Mouse (Mus musculus): Measurements from ENCODE around the gene Id1. TPM values are rescaled to one million over a fixed set of nuclear protein-coding genes. Genes with fewer than 3 reads are reported as not detected.

The Id1 gene
- polyA plus RNA-seq, 1 experiment from 2014 or later = 109 TPM

DNA sequence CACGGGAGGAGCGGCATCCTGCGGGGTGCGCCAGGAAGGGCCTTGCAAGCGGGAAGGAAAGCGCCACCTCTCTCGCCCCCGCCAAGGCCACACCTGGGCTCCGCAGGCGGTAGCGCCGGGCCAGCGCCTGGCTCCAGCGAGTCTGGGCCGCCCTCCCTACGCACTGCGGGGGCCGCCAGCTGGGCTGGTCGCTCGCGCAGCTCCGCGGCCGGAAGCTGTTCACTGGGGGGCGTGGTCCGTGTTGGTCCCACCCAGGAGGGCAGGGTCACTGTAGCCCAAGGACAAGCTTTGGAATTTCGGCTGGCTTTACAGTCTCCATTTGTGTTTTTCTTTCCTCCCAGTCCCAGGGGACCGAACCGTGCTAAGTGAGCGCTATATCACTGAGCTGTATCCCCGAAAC, 28.4 kb upstream of the Id1 start:
- peak; percentile 93 for ATAC-seq (replicated peaks; ENCODE audit: low FRiP score, low TSS enrichment, low read depth)
- H3K27ac ChIP-seq (ENCODE audit: low read depth) = peak overlapping the region; percentile 92
- peak overlapping the region; percentile 44 for H3K9ac ChIP-seq (ENCODE audit: low read length)
- H3K27me3 ChIP-seq (replicated peaks; ENCODE audit: control insufficient read depth, insufficient read depth, low read length) = no peaks in the 10 kb centered on the region
- no peaks in the 10 kb centered on the region for H3K9me3 ChIP-seq (ENCODE audit: control insufficient read depth, low read length)
- H3K36me3 ChIP-seq (ENCODE audit: control insufficient read depth, insufficient read depth, low read length) = peaks cover 34% of the 10 kb centered on the region
- 7% methylated on average over 28 of the region's 31 CpGs for WGBS
- peak; percentile 92 for DNase-seq (ENCODE audit: low spot score)
- H3K4me1 ChIP-seq (replicated peaks; ENCODE audit: control insufficient read depth, insufficient read depth, low read length) = peaks cover 23% of the 10 kb centered on the region
- H3K4me2 ChIP-seq (ENCODE audit: low read length) = peak overlapping the region; percentile 55
- H3K4me3 ChIP-seq (ENCODE audit: low read depth, low read length) = peak overlapping the region; percentile 30

DNA sequence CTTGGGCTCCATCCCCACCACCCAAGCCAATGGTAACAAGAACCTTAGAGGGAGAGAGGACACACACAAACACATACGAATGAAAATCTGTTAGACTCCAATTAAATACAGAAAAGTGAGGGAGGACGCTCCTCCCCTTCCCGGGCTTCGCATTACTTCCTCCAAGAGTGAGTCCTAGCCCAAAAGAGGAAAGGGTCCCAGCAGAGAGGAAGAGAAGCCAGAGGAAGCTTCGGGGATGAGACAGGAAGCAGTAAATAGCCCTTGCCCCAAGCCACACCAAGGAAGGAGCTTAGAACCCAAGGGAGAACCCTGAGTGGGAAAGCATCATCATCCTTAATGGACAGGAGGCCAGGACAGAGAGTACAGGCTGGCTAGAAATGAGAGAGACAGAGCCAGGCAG, 27.0 kb upstream of the Id1 start:
- Histone ChIP-seq H3K9ac (ENCODE audit: low read length) (no peak overlapping the region), H3K9me3 (ENCODE audit: control insufficient read depth, low read length) (no peaks in the 10 kb centered on the region), H3K4me3 (ENCODE audit: low read depth, low read length) (no peak overlapping the region), H3K4me2 (ENCODE audit: low read length) (no peak overlapping the region), H3K36me3 (ENCODE audit: control insufficient read depth, insufficient read depth, low read length) (peaks cover 20% of the 10 kb centered on the region), H3K4me1 (replicated peaks; ENCODE audit: control insufficient read depth, insufficient read depth, low read length) (peaks cover 23% of the 10 kb centered on the region), H3K27me3 (replicated peaks; ENCODE audit: control insufficient read depth, insufficient read depth, low read length) (no peaks in the 10 kb centered on the region), H3K27ac (ENCODE audit: low read depth) (no peak overlapping the region)
- DNase-seq (ENCODE audit: low spot score) = no peak
- WGBS = 92% methylated on average over 5 of the region's 5 CpGs
- ATAC-seq (replicated peaks; ENCODE audit: low FRiP score, low TSS enrichment, low read depth) = no peak

DNA sequence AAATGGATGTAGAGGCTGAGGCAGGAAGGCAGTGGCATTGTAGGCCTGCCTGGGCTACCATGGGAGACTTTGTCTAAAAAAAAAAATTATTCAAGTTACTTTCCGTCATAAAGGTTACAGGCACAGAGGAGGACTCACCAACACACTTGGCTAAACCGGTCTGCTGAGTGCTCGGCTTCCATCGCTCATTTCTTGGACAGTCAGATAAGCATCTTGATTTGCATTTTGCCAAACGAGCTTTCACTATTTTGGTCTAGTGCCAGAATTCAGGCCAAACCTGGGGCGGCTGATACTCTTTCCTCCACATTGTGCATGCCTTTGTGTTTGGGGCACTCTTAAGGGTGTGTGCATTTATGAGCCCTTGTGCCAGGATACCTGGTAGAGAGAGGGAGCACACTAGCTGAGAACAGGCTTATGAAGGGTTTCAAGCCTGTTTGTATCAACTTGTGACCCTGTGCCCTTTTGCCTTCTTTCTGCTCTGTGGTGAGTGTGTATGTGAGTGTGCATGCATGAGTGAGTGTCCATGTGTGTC, 19.7 kb upstream of the Id1 start:
- DNase-seq (ENCODE audit: low spot score) (no peak), ATAC-seq (replicated peaks; ENCODE audit: low FRiP score, low TSS enrichment, low read depth) (no peak)
- Histone ChIP-seq H3K4me1 (replicated peaks; ENCODE audit: control insufficient read depth, insufficient read depth, low read length) (0 out of 2 replicates have a peak, but pooled peaks cover 8% of the 10 kb centered on the region), H3K9ac (ENCODE audit: low read length) (no peak overlapping the region), H3K36me3 (ENCODE audit: control insufficient read depth, insufficient read depth, low read length) (no peaks in the 10 kb centered on the region), H3K9me3 (ENCODE audit: control insufficient read depth, low read length) (no peaks in the 10 kb centered on the region), H3K27me3 (replicated peaks; ENCODE audit: control insufficient read depth, insufficient read depth, low read length) (no peaks in the 10 kb centered on the region), H3K4me3 (ENCODE audit: low read depth, low read length) (no peak overlapping the region), H3K27ac (ENCODE audit: low read depth) (no peak overlapping the region), H3K4me2 (ENCODE audit: low read length) (no peak overlapping the region)
- WGBS = 72% methylated on average over 6 of the region's 6 CpGs

DNA sequence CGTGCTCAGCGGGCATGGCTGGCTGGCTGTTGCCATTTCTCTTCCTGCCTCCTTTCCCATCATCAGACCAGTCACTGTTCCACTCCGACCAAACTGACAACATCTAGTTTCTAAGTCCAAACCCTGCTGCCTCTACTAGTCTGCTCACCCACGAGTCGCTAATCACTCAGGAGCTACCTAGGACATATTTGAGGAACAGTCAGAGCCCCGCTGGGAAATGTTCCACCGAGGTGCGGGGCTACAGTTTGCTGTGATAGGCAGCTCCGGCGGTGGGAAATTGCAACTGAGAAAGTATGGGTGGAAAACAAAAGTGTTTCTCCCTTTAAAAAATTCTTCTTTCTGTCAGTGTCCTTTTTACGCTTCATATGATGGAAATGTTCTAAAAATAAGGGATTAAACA, 18.4 kb upstream of the Id1 start:
- H3K36me3 ChIP-seq (ENCODE audit: control insufficient read depth, insufficient read depth, low read length) = no peaks in the 10 kb centered on the region
- ATAC-seq (replicated peaks; ENCODE audit: low FRiP score, low TSS enrichment, low read depth) (no peak), DNase-seq (ENCODE audit: low spot score) (no peak)
- no peaks in the 10 kb centered on the region for H3K27me3 ChIP-seq (replicated peaks; ENCODE audit: control insufficient read depth, insufficient read depth, low read length)
- H3K9ac ChIP-seq (ENCODE audit: low read length) = no peak overlapping the region
- H3K9me3 ChIP-seq (ENCODE audit: control insufficient read depth, low read length) = no peaks in the 10 kb centered on the region
- no peak overlapping the region for H3K4me2 ChIP-seq (ENCODE audit: low read length)
- no peak overlapping the region for H3K27ac ChIP-seq (ENCODE audit: low read depth)
- WGBS = 63% methylated on average over 11 of the region's 11 CpGs
- H3K4me1 ChIP-seq (replicated peaks; ENCODE audit: control insufficient read depth, insufficient read depth, low read length) = 0 out of 2 replicates have a peak, but pooled peaks cover 8% of the 10 kb centered on the region
- H3K4me3 ChIP-seq (ENCODE audit: low read depth, low read length) = no peak overlapping the region

DNA sequence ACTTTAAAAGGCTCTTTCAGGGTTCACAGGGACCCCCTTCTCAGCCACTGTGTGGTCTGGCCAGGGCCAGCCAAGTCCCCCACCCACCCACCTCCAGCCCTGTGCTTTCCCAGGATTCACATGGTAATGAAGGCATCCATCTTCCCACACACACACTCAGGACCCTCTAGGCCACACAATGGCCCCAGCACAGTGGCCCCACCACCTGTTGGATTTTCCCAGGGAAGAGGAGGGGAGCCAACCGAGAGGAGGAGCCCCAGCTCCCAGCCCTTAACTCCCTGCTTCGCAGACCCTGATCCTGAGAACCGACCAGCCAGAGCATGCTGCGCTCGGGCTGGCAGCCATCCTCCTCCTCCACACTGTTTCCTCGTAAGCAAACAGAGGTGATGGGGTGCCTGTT, 18.0 kb upstream of the Id1 start:
- 0 out of 2 replicates have a peak, but pooled peaks cover 8% of the 10 kb centered on the region for H3K4me1 ChIP-seq (replicated peaks; ENCODE audit: control insufficient read depth, insufficient read depth, low read length)
- ATAC-seq (replicated peaks; ENCODE audit: low FRiP score, low TSS enrichment, low read depth) (no peak; the same call in 1 of the 2 replicates), DNase-seq (ENCODE audit: low spot score) (no peak)
- H3K4me2 ChIP-seq (ENCODE audit: low read length) = no peak overlapping the region
- H3K27ac ChIP-seq (ENCODE audit: low read depth) = no peak overlapping the region
- no peak overlapping the region for H3K4me3 ChIP-seq (ENCODE audit: low read depth, low read length)
- H3K9ac ChIP-seq (ENCODE audit: low read length) = no peak overlapping the region
- WGBS = 36% methylated on average over 6 of the region's 6 CpGs
- H3K9me3 ChIP-seq (ENCODE audit: control insufficient read depth, low read length) = no peaks in the 10 kb centered on the region
- no peaks in the 10 kb centered on the region for H3K36me3 ChIP-seq (ENCODE audit: control insufficient read depth, insufficient read depth, low read length)
- H3K27me3 ChIP-seq (replicated peaks; ENCODE audit: control insufficient read depth, insufficient read depth, low read length) = no peaks in the 10 kb centered on the region

DNA sequence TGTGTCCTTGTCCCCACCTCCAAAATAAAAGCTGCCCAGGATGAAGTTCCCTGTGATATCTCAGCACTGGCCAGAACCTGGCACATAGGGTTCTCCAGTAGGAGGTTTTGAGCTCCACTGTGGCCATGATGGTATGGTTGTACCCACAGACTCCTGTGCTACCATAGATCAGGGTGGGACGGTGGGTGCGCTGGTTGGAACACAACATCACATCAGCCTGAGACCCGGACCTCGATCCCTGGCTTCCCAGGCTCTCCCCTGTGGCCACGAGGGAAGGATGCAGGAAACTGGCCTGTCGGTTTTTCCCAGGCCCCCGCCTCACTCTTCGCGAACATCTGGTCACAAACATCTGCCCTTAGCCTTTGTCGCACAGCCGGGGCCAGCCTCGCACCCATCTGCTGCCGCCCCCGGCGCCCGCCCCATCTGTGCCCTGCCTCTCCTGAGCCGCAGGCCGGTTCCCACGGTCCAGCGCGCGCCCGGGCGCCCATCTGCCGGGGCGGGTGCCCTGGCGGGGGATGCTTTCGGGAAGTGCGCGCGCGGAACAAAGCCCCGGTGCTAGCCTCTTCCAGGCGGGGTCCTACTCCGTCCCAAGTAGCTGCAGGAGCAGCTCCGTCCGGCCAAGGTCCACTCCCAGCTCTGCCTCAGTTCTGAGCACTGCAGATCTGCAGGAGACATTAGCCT, 12.3 kb upstream of the Id1 start:
- Histone ChIP-seq H3K9me3 (ENCODE audit: control insufficient read depth, low read length) (no peaks in the 10 kb centered on the region), H3K36me3 (ENCODE audit: control insufficient read depth, insufficient read depth, low read length) (no peaks in the 10 kb centered on the region), H3K9ac (ENCODE audit: low read length) (peak overlapping the region; percentile 58), H3K4me3 (ENCODE audit: low read depth, low read length) (peak overlapping the region; percentile 33), H3K4me1 (replicated peaks; ENCODE audit: control insufficient read depth, insufficient read depth, low read length) (peaks cover 17% of the 10 kb centered on the region), H3K27me3 (replicated peaks; ENCODE audit: control insufficient read depth, insufficient read depth, low read length) (no peaks in the 10 kb centered on the region), H3K27ac (ENCODE audit: low read depth) (no peak overlapping the region), H3K4me2 (ENCODE audit: low read length) (peak overlapping the region; percentile 73)
- ATAC-seq (replicated peaks; ENCODE audit: low FRiP score, low TSS enrichment, low read depth) (peak; percentile 49), DNase-seq (ENCODE audit: low spot score) (peak; percentile 65)
- 3% methylated on average over 37 of the region's 37 CpGs for WGBS

DNA sequence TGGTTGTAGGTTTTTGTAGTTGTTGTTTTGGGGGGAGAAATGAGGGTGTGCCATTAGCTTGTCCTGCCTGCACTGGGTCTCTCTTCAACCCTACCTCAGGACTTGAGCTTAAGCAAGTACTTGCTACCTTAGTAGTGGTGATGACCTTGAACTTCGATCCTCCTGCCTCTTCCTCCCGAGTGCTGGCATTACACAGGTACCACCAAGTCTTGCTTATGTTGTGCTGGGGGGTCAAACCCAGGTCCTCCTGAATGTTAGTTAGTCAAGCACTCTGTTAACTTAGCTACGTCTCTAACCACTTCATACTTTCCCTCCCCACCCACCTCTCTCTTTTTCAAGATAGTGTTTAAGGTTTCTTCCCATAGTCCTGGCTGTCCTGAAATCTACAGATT, 11.7 kb upstream of the Id1 start:
- Histone ChIP-seq H3K4me2 (ENCODE audit: low read length) (peak overlapping the region; percentile 73), H3K4me3 (ENCODE audit: low read depth, low read length) (peak overlapping the region; percentile 33; the same call in 1 of the 2 replicates), H3K27me3 (replicated peaks; ENCODE audit: control insufficient read depth, insufficient read depth, low read length) (no peaks in the 10 kb centered on the region), H3K9me3 (ENCODE audit: control insufficient read depth, low read length) (no peaks in the 10 kb centered on the region), H3K4me1 (replicated peaks; ENCODE audit: control insufficient read depth, insufficient read depth, low read length) (peaks cover 22% of the 10 kb centered on the region), H3K27ac (ENCODE audit: low read depth) (no peak overlapping the region), H3K9ac (ENCODE audit: low read length) (peak overlapping the region; percentile 58), H3K36me3 (ENCODE audit: control insufficient read depth, insufficient read depth, low read length) (no peaks in the 10 kb centered on the region)
- DNase-seq (ENCODE audit: low spot score) = no peak
- WGBS = 57% methylated on average over 3 of the region's 3 CpGs
- no peak for ATAC-seq (replicated peaks; ENCODE audit: low FRiP score, low TSS enrichment, low read depth)

DNA sequence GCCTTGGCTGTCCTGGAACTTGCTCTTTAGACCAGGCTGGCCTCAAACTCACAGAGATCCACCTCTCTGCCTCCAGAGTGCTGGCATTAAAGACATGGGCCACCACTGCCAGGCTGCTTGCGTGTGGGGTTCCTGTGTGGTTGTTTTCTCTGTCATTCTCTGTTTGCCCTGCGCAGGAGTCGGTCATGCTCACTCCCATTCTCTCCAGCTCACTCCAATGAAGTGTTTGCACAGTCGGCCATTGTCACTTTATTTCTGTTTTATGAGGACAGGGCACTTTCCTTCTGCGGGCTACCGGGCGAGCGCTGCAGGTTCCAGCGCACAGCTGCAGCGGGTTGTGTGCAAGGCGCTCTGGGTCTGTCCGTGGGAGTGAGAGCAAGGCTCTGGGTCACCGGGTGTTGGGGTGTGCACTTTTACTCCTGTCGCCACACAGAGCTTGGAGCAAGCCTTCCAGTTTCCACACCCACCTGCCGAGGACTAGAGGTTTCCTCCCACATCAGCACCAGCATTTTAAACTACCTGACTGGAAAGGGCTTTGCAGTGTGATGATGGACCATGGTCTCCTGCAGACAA, 10.8 kb upstream of the Id1 start:
- Histone ChIP-seq H3K27ac (ENCODE audit: low read depth) (no peak overlapping the region), H3K4me2 (ENCODE audit: low read length) (no peak overlapping the region), H3K36me3 (ENCODE audit: control insufficient read depth, insufficient read depth, low read length) (no peaks in the 10 kb centered on the region), H3K9me3 (ENCODE audit: control insufficient read depth, low read length) (no peaks in the 10 kb centered on the region), H3K9ac (ENCODE audit: low read length) (no peak overlapping the region), H3K4me3 (ENCODE audit: low read depth, low read length) (no peak overlapping the region), H3K27me3 (replicated peaks; ENCODE audit: control insufficient read depth, insufficient read depth, low read length) (no peaks in the 10 kb centered on the region), H3K4me1 (replicated peaks; ENCODE audit: control insufficient read depth, insufficient read depth, low read length) (peaks cover 32% of the 10 kb centered on the region)
- DNase-seq (ENCODE audit: low spot score) (no peak), ATAC-seq (replicated peaks; ENCODE audit: low FRiP score, low TSS enrichment, low read depth) (no peak)
- WGBS = 55% methylated on average over 15 of the region's 15 CpGs

DNA sequence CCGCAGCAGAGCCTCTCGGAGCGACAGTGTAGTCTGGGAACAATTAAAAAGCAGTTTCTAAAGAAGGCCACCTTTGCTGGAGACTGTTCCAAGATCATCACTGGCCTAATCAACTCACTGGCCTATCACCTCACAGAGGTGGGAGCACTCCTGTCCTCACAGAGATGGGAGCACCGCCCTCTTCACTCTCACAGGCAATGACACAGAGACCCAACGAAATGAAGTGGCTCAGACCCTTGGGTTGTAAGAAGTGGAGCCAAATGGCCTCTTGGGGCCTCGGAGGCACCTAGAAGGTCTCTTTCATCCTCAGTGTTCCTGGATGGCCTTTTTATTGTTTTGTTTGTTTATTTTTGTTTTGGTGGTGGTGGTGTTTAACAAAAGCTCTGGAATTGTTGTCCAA, 9.8 kb upstream of the Id1 start:
- ATAC-seq (replicated peaks; ENCODE audit: low FRiP score, low TSS enrichment, low read depth) (no peak), DNase-seq (ENCODE audit: low spot score) (no peak)
- Histone ChIP-seq H3K4me1 (replicated peaks; ENCODE audit: control insufficient read depth, insufficient read depth, low read length) (peaks cover 36% of the 10 kb centered on the region), H3K27me3 (replicated peaks; ENCODE audit: control insufficient read depth, insufficient read depth, low read length) (no peaks in the 10 kb centered on the region), H3K27ac (ENCODE audit: low read depth) (no peak overlapping the region), H3K9ac (ENCODE audit: low read length) (no peak overlapping the region), H3K9me3 (ENCODE audit: control insufficient read depth, low read length) (no peaks in the 10 kb centered on the region), H3K4me3 (ENCODE audit: low read depth, low read length) (no peak overlapping the region), H3K36me3 (ENCODE audit: control insufficient read depth, insufficient read depth, low read length) (no peaks in the 10 kb centered on the region), H3K4me2 (ENCODE audit: low read length) (no peak overlapping the region)
- WGBS = 89% methylated on average over 6 of the region's 6 CpGs
